Mouse (Mus musculus): ENCODE data around the gene Gm5617. TPM values are rescaled to one million over a fixed set of nuclear protein-coding genes. Genes with fewer than 3 reads are reported as not detected.

Gm5617 gene
- polyA plus RNA-seq, 1 experiment from 2014 or later = 37.6 TPM

- Histone ChIP-seq H3K27ac (no peak overlapping the region), H3K27me3 (0 out of 2 replicates have a peak, but pooled peaks cover 2% of the 10 kb centered on the region), H3K9me3 (replicated peaks) (no peaks in the 10 kb centered on the region), H3K4me2 (replicated peaks) (peak overlapping the region; percentile 47), H3K9ac (peak overlapping the region; percentile 10; the same call in 1 of the 2 replicates), H3K36me3 (no peaks in the 10 kb centered on the region), H3K4me3 (peak overlapping the region; percentile 16), H3K4me1 (peaks cover 8% of the 10 kb centered on the region; the same call in 1 of the 2 replicates)
- ATAC-seq (ENCODE audit: low FRiP score) = no peak
- under 1% methylated on average over 17 of the region's 17 CpGs for WGBS
These were observed 42.9 kb downstream of the Gm5617 start for GRCm38 (mm10) chr9:48538044-48538645.

- 7% methylated on average over 12 of the region's 12 CpGs for WGBS
- Histone ChIP-seq H3K4me1 (peaks cover 8% of the 10 kb centered on the region; the same call in 1 of the 2 replicates), H3K4me3 (peak overlapping the region; percentile 16), H3K27ac (no peak overlapping the region), H3K4me2 (replicated peaks) (peak overlapping the region; percentile 47), H3K27me3 (0 out of 2 replicates have a peak, but pooled peaks cover 2% of the 10 kb centered on the region), H3K9me3 (replicated peaks) (no peaks in the 10 kb centered on the region), H3K9ac (no peak overlapping the region), H3K36me3 (no peaks in the 10 kb centered on the region)
- ATAC-seq (ENCODE audit: low FRiP score) = no peak
These were observed 43.4 kb downstream of the Gm5617 start for GRCm38 (mm10) chr9:48538688-48539087.

Small RNA genes lying within 50 kb of the gene (microRNA-seq; reads per million reads assigned to microRNA genes)
- gene Gm23653 = not detected

Other genes starting within 250 kb of the Gm5617 start
- 0.69 and 0.76 TPM in 2 replicates for gene Nxpe2, start 142.0 kb upstream of the Gm5617 start, polyA plus RNA-seq (2016; fragmentation: Nextera tagmentation; extraction: Ambion mirVana)
- 81.3 and 85.6 TPM in 2 replicates for gene Rexo2, start 14.8 kb upstream of the Gm5617 start, polyA plus RNA-seq (2016; fragmentation: Nextera tagmentation; extraction: Ambion mirVana)
- gene Rbm7, start 143 bp upstream of the Gm5617 start, polyA plus RNA-seq (2016; fragmentation: Nextera tagmentation; extraction: Ambion mirVana) = 100 and 101 TPM in 2 replicates
- gene Nnmt, start 109.7 kb downstream of the Gm5617 start, polyA plus RNA-seq (2016; fragmentation: Nextera tagmentation; extraction: Ambion mirVana) = 0.98 and 1.2 TPM in 2 replicates